Mouse (Mus musculus) frontal cortex, postnatal 36 days (tissue): ENCODE data around the gene Hadhb.
A peak's percentile ranks its signal among the peaks of the same experiment; 100 is the strongest.
"Not testable (repeated sequence)": the region's sequence is repeated elsewhere in the genome, so short reads cannot be mapped to it uniquely, and the experiment has no call there.

Experiments
- DNase-seq, 2 experiments: peaks; one replicate each; pipeline ENCODE4 v3.0.0; 2022; ENCODE audit warnings: low spot score in 2 of 2

The Hadhb gene

GRCm38 (mm10) chr5:30175811-30176210 lies 20.8 kb downstream of the Hadhb start:
- DNase-seq, result no peak

- DNase-seq, result no peak
Observed at GRCm38 (mm10) chr5:30187687-30188485, 32.8 kb downstream of the Hadhb start.

GRCm38 (mm10) chr5:30192452-30192851 lies 37.4 kb downstream of the Hadhb start:
- no peak for DNase-seq

GRCm38 (mm10) chr5:30195340-30195739 lies 40.3 kb downstream of the Hadhb start:
- DNase-seq, result no peak

GRCm38 (mm10) chr5:30198257-30198656 lies 43.2 kb downstream of the Hadhb start:
- DNase-seq, result no peak

GRCm38 (mm10) chr5:30201521-30201920 lies 46.5 kb downstream of the Hadhb start:
- DNase-seq, result peak; percentile 20 to 63

- DNase-seq, result no peak
Observed at GRCm38 (mm10) chr5:30202221-30202620, 47.2 kb downstream of the Hadhb start.

GRCm38 (mm10) chr5:30203216-30203885 lies 48.3 kb downstream of the Hadhb start:
- DNase-seq, result no peak

- DNase-seq, result no peak
Observed at GRCm38 (mm10) chr5:30204441-30204840, 49.4 kb downstream of the Hadhb start.

GRCm38 (mm10) chr5:30205034-30205433 lies 50.0 kb downstream of the Hadhb start:
- DNase-seq, result no peak

- DNase-seq, result no peak
Observed at GRCm38 (mm10) chr5:30205493-30205892, 50.4 kb downstream of the Hadhb start, which contains the start of gene Adgrf3. Gene Adgrf3, minus strand, starts transcription at chr5:30205722.

- DNase-seq, result no peak
Observed at GRCm38 (mm10) chr5:30207276-30207675, 52.2 kb downstream of the Hadhb start.

GRCm38 (mm10) chr5:30210758-30211157 lies 55.7 kb downstream of the Hadhb start:
- not testable (repeated sequence) for DNase-seq

GRCm38 (mm10) chr5:30214889-30215288 lies 59.8 kb downstream of the Hadhb start:
- DNase-seq, result peak; percentile 68 to 78

- no peak for DNase-seq
Observed at GRCm38 (mm10) chr5:30215970-30216369, 60.9 kb downstream of the Hadhb start.

GRCm38 (mm10) chr5:30219715-30220114 lies 64.7 kb downstream of the Hadhb start:
- DNase-seq, result no peak

- DNase-seq, result no peak
Observed at GRCm38 (mm10) chr5:30220666-30221065, 65.6 kb downstream of the Hadhb start.

- DNase-seq, result no peak
Observed at GRCm38 (mm10) chr5:30222681-30223080, 67.6 kb downstream of the Hadhb start.

- DNase-seq, result peak in 1 of 2 experiments; percentile 39
Observed at GRCm38 (mm10) chr5:30230901-30231300, 75.9 kb downstream of the Hadhb start.

- DNase-seq, result no peak
Observed at GRCm38 (mm10) chr5:30231891-30232270, 76.8 kb downstream of the Hadhb start.

- peak; percentile 99 for DNase-seq
Observed at GRCm38 (mm10) chr5:30232271-30232971, 77.4 kb downstream of the Hadhb start, which contains the start of gene Selenoi. Gene Selenoi, plus strand, starts transcription at chr5:30232581.

- peak; percentile 23 to 28 for DNase-seq
Observed at GRCm38 (mm10) chr5:30233042-30233441, 78.0 kb downstream of the Hadhb start.
